Mouse (Mus musculus) forebrain, embryonic 15.5 days (tissue): ENCODE data around the gene Ppp4r4. TPM values are rescaled to one million over a fixed set of nuclear protein-coding genes. Genes with fewer than 3 reads are reported as not detected.

Source experiments
- ATAC-seq: fragments of 200-750 bp; cut with Nextera tagmentation; replicated peaks from 2 replicates; pipeline ENCODE4 v1.8.0; 2017; ENCODE audit warnings: mild to moderate bottlenecking, moderate TSS enrichment, moderate library complexity
- H3K27ac ChIP-seq: fragments of 300-500 bp; sonication (generic); replicated peaks from 2 replicates; pipeline ENCODE4 v1.5.1; 2015; ENCODE audit warnings: mild to moderate bottlenecking, inconsistent platforms
- H3K27me3 ChIP-seq: fragments of 300-500 bp; sonication (generic); 2 replicates; pipeline ENCODE4 v1.6.1; 2015; ENCODE audit warnings: inconsistent platforms
- H3K36me3 ChIP-seq: fragments of 300-500 bp; sonication (generic); 2 replicates; pipeline ENCODE4 v1.6.1; 2015; ENCODE audit warnings: mild to moderate bottlenecking, inconsistent platforms
- H3K4me1 ChIP-seq: fragments of 300-500 bp; sonication (generic); 2 replicates; pipeline ENCODE4 v1.6.1; 2015; ENCODE audit warnings: inconsistent platforms
- H3K4me2 ChIP-seq: fragments of 300-500 bp; sonication (generic); replicated peaks from 2 replicates; pipeline ENCODE4 v1.6.1; 2015; ENCODE audit warnings: mild to moderate bottlenecking, inconsistent platforms
- H3K4me3 ChIP-seq: fragments of 300-500 bp; sonication (generic); 2 replicates; pipeline ENCODE4 v1.5.1; 2015; ENCODE audit warnings: mild to moderate bottlenecking, inconsistent platforms
- H3K9ac ChIP-seq: fragments of 300-500 bp; sonication (generic); replicated peaks from 2 replicates; pipeline ENCODE4 v1.6.1; 2015; ENCODE audit warnings: mild to moderate bottlenecking, inconsistent platforms
- H3K9me3 ChIP-seq: fragments of 300-500 bp; sonication (generic); 2 replicates; pipeline ENCODE4 v1.6.1; 2016; ENCODE audit warnings: inconsistent platforms
- WGBS: fragments of 180-500 bp; shearing (Covaris S2); methylation state at CpG from one replicate; pipeline ENCODE4 v1.1.7; 2015; ENCODE audit warnings: mixed read lengths; 5-methylcytosine and 5-hydroxymethylcytosine counted together
- polyA plus RNA-seq: library from polyadenylated mRNA; unstranded; fragments of >200 nt; fragmentation: Nextera tagmentation; extraction: Ambion mirVana; gene quantifications from 2 replicates; pipeline ENCODE4 v1.2.1, GENCODE M21; 2015

Gene Ppp4r4
- polyA plus RNA-seq, 1 experiment from 2014 or later = 1.9 TPM

- ATAC-seq = no peak
- Histone ChIP-seq H3K27ac (no peak overlapping the region), H3K9ac (no peak overlapping the region), H3K9me3 (no peaks in the 10 kb centered on the region), H3K4me3 (no peak overlapping the region), H3K27me3 (no peaks in the 10 kb centered on the region), H3K4me2 (no peak overlapping the region), H3K4me1 (no peaks in the 10 kb centered on the region), H3K36me3 (no peaks in the 10 kb centered on the region)
- 85% methylated on average over 2 of the region's 2 CpGs for WGBS
Observed at GRCm38 (mm10) chr12:103543351-103543750, 11.3 kb downstream of the Ppp4r4 start.

DNA sequence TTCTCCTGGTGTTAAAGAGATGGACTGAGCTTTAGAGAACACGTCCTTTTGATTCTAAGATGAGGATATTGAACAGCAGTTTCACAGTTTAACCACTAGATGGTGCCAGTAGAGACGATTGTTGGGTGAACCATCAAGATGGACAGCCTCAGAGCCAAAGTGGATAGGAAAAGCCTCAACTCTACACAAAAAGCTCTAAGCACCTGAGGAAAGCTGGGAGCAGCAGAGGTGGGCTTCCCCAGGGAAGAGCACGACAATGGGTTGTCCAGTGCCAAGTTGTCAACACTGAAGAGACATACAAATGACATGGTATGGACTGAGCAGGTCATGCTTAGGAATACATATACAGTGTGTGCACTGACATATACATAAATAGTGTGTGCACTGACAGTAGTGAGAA, 12.1 kb downstream of the Ppp4r4 start:
- Histone ChIP-seq H3K36me3 (no peaks in the 10 kb centered on the region), H3K27ac (no peak overlapping the region), H3K4me1 (no peaks in the 10 kb centered on the region), H3K27me3 (no peaks in the 10 kb centered on the region), H3K9me3 (no peaks in the 10 kb centered on the region), H3K4me2 (no peak overlapping the region), H3K4me3 (no peak overlapping the region), H3K9ac (no peak overlapping the region)
- 2% methylated on average over 3 of the region's 3 CpGs for WGBS
- no peak for ATAC-seq

DNA sequence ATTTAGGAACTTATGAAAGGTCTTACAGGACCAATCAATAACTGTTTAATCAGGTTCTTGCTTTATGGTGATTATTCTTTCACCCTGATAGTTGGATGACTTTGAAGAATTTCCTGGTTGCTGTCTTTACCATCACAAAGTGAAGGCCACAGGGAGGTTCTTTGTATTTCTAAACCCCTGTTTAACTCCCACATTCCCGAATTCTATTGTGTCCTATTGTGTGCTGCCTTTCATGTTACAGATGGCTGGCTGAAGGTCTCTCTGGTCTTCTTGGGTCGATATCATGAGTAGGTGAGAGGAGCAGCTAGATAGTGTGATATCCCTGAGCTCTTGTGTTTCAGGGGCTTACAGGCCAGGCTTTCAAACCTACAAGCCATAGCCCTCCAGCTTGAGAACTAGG, 15.4 kb downstream of the Ppp4r4 start:
- 17% methylated on average over 2 of the region's 2 CpGs for WGBS
- no peaks in the 10 kb centered on the region for H3K27me3 ChIP-seq
- no peak for ATAC-seq

GRCm38 (mm10) chr12:103548526-103548925, 16.4 kb downstream of the Ppp4r4 start:
- Histone ChIP-seq H3K27ac (no peak overlapping the region), H3K9me3 (no peaks in the 10 kb centered on the region), H3K4me1 (no peaks in the 10 kb centered on the region), H3K9ac (no peak overlapping the region), H3K27me3 (no peaks in the 10 kb centered on the region), H3K4me2 (no peak overlapping the region), H3K4me3 (no peak overlapping the region), H3K36me3 (no peaks in the 10 kb centered on the region)
- no peak for ATAC-seq
- WGBS = 80% methylated on average over 4 of the region's 4 CpGs

More for the DNA sequence above, 15.4 kb downstream of the Ppp4r4 start:
- H3K4me1 ChIP-seq = no peaks in the 10 kb centered on the region
- no peaks in the 10 kb centered on the region for H3K9me3 ChIP-seq
- no peak overlapping the region for H3K9ac ChIP-seq
- H3K4me2 ChIP-seq = no peak overlapping the region
- H3K36me3 ChIP-seq = no peaks in the 10 kb centered on the region
- H3K27ac ChIP-seq = no peak overlapping the region
- H3K4me3 ChIP-seq = no peak overlapping the region

DNA sequence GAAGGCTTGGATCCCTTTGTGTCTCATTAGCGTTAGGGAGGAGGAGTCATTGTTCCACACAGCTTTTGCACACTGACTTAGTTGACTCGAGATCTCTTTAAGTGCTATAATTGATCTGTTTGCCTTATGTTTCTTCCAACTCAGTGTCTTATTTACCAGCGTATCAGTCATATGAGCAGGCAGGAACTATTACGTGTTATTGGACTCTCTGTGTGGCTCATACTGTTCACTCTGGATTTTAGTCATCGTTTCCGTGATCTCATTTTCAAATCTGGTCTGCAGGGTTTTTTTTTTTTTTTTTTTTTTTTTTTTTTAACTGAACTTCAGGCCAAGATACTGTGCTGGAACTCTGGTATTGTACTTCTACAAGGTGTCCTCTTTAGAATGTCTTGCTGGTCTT, 18.0 kb downstream of the Ppp4r4 start:
- ATAC-seq = no peak
- WGBS = 62% methylated on average over 6 of the region's 6 CpGs
- H3K4me3 ChIP-seq = no peak overlapping the region
- H3K4me2 ChIP-seq = no peak overlapping the region
- no peak overlapping the region for H3K9ac ChIP-seq
- H3K4me1 ChIP-seq = no peaks in the 10 kb centered on the region
- H3K36me3 ChIP-seq = no peaks in the 10 kb centered on the region
- no peaks in the 10 kb centered on the region for H3K9me3 ChIP-seq
- no peaks in the 10 kb centered on the region for H3K27me3 ChIP-seq
- no peak overlapping the region for H3K27ac ChIP-seq

DNA sequence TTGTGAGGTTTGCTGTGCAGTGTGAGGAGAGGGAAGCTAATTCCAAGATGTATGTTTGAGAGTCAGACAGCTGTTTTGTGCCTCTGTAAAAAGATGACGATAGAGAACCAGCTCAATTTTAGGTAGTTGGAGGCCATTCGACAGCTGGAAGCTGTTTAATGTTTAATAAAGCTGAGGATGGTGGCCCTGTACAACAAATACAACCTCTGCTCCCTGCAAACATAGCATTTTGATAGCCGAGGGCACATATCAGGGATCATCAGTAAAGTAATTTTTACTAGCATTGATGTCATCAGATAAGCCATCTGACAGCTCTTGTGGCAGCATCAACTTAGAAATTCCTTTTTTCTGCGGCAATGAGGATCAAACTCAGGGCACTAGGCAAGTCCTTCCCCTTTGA, 19.3 kb downstream of the Ppp4r4 start:
- no peaks in the 10 kb centered on the region for H3K9me3 ChIP-seq
- no peaks in the 10 kb centered on the region for H3K36me3 ChIP-seq
- H3K4me1 ChIP-seq = no peaks in the 10 kb centered on the region
- H3K4me2 ChIP-seq = no peak overlapping the region
- no peak overlapping the region for H3K4me3 ChIP-seq
- no peaks in the 10 kb centered on the region for H3K27me3 ChIP-seq
- no peak overlapping the region for H3K9ac ChIP-seq
- no peak for ATAC-seq
- H3K27ac ChIP-seq = no peak overlapping the region
- WGBS = 87% methylated on average over 4 of the region's 4 CpGs

- Histone ChIP-seq H3K36me3 (no peaks in the 10 kb centered on the region), H3K4me3 (no peak overlapping the region), H3K9ac (no peak overlapping the region), H3K9me3 (no peaks in the 10 kb centered on the region), H3K4me2 (no peak overlapping the region), H3K27ac (no peak overlapping the region), H3K4me1 (no peaks in the 10 kb centered on the region), H3K27me3 (no peaks in the 10 kb centered on the region)
- no peak for ATAC-seq
- WGBS = 97% methylated on average over 2 of the region's 2 CpGs
Observed at GRCm38 (mm10) chr12:103552506-103552905, 20.4 kb downstream of the Ppp4r4 start.

- WGBS = 75% methylated on average over 3 of the region's 3 CpGs
- H3K4me3 ChIP-seq = no peak overlapping the region
- no peak overlapping the region for H3K27ac ChIP-seq
- H3K9ac ChIP-seq = no peak overlapping the region
- H3K36me3 ChIP-seq = no peaks in the 10 kb centered on the region
- no peak for ATAC-seq
- no peaks in the 10 kb centered on the region for H3K4me1 ChIP-seq
- no peaks in the 10 kb centered on the region for H3K9me3 ChIP-seq
- H3K27me3 ChIP-seq = no peaks in the 10 kb centered on the region
- no peak overlapping the region for H3K4me2 ChIP-seq
Observed at GRCm38 (mm10) chr12:103553497-103553896, 21.4 kb downstream of the Ppp4r4 start.

- Histone ChIP-seq H3K9ac (no peak overlapping the region), H3K4me2 (no peak overlapping the region)
Observed at GRCm38 (mm10) chr12:103556856-103557255, 24.8 kb downstream of the Ppp4r4 start.

GRCm38 (mm10) chr12:103564726-103565125, 32.6 kb downstream of the Ppp4r4 start:
- Histone ChIP-seq H3K27ac (no peak overlapping the region), H3K4me3 (no peak overlapping the region), H3K27me3 (no peaks in the 10 kb centered on the region), H3K4me1 (no peaks in the 10 kb centered on the region), H3K9me3 (no peaks in the 10 kb centered on the region), H3K9ac (no peak overlapping the region), H3K36me3 (no peaks in the 10 kb centered on the region), H3K4me2 (no peak overlapping the region)
- ATAC-seq = no peak
- WGBS = 55% methylated on average over 1 of the region's 1 CpGs

More at GRCm38 (mm10) chr12:103556856-103557255, 24.8 kb downstream of the Ppp4r4 start:
- Histone ChIP-seq H3K27ac (no peak overlapping the region), H3K4me3 (no peak overlapping the region), H3K27me3 (no peaks in the 10 kb centered on the region), H3K4me1 (no peaks in the 10 kb centered on the region), H3K9me3 (no peaks in the 10 kb centered on the region), H3K36me3 (no peaks in the 10 kb centered on the region)
- WGBS = 93% methylated on average over 5 of the region's 5 CpGs
- no peak for ATAC-seq

DNA sequence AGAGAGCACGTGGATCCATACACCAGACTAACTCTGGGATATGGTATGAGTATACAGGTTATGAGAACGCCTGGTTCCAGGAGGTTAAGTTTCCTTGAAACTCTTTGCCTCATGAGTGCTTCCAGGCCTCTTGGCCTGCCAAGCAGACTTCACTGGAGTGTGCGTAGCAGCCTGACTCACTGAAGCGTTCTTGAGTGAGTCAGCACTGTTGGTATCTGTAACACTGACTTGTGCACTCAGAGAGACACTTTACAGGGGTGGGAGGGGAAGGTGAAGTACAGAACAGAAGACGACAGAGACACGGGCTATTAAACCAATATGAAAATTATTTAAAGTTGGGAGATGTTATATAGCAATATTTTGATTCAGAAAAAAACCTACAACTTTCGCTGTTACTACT, 33.1 kb downstream of the Ppp4r4 start:
- no peaks in the 10 kb centered on the region for H3K36me3 ChIP-seq
- H3K27ac ChIP-seq = no peak overlapping the region
- no peaks in the 10 kb centered on the region for H3K27me3 ChIP-seq
- no peaks in the 10 kb centered on the region for H3K4me1 ChIP-seq
- WGBS = 89% methylated on average over 7 of the region's 7 CpGs
- H3K9me3 ChIP-seq = no peaks in the 10 kb centered on the region
- ATAC-seq = no peak
- H3K4me2 ChIP-seq = no peak overlapping the region
- no peak overlapping the region for H3K4me3 ChIP-seq
- H3K9ac ChIP-seq = no peak overlapping the region

GRCm38 (mm10) chr12:103567129-103567528, 35.0 kb downstream of the Ppp4r4 start:
- Histone ChIP-seq H3K4me2 (no peak overlapping the region), H3K9ac (no peak overlapping the region), H3K36me3 (no peaks in the 10 kb centered on the region), H3K4me3 (no peak overlapping the region), H3K9me3 (no peaks in the 10 kb centered on the region), H3K27ac (no peak overlapping the region), H3K4me1 (no peaks in the 10 kb centered on the region), H3K27me3 (no peaks in the 10 kb centered on the region)
- ATAC-seq = no peak
- WGBS = 71% methylated on average over 3 of the region's 3 CpGs

GRCm38 (mm10) chr12:103569690-103570089, 37.6 kb downstream of the Ppp4r4 start:
- Histone ChIP-seq H3K27ac (no peak overlapping the region), H3K27me3 (no peaks in the 10 kb centered on the region), H3K9ac (no peak overlapping the region), H3K4me3 (no peak overlapping the region), H3K9me3 (no peaks in the 10 kb centered on the region), H3K36me3 (no peaks in the 10 kb centered on the region), H3K4me1 (no peaks in the 10 kb centered on the region), H3K4me2 (no peak overlapping the region)
- ATAC-seq = no peak
- 70% methylated on average over 6 of the region's 6 CpGs for WGBS
